Mouse (Mus musculus) forebrain, embryonic 15.5 days (tissue): ENCODE measurements at regions not wholly inside any gene's neighbourhood (a gene's known extent, or its start where the extent isn't known, plus 50 kb on each side); places are given as distances from the start of the nearest gene placed in this dataset.

Experiments
- ATAC-seq: fragments of 200-750 bp; cut with Nextera tagmentation; replicated peaks from 2 replicates; pipeline ENCODE4 v1.8.0; 2017; ENCODE audit warnings: mild to moderate bottlenecking, moderate TSS enrichment, moderate library complexity
- H3K27ac ChIP-seq: fragments of 300-500 bp; sonication (generic); replicated peaks from 2 replicates; pipeline ENCODE4 v1.5.1; 2015; ENCODE audit warnings: mild to moderate bottlenecking, inconsistent platforms
- H3K27me3 ChIP-seq: fragments of 300-500 bp; sonication (generic); 2 replicates; pipeline ENCODE4 v1.6.1; 2015; ENCODE audit warnings: inconsistent platforms
- H3K36me3 ChIP-seq: fragments of 300-500 bp; sonication (generic); 2 replicates; pipeline ENCODE4 v1.6.1; 2015; ENCODE audit warnings: mild to moderate bottlenecking, inconsistent platforms
- H3K4me1 ChIP-seq: fragments of 300-500 bp; sonication (generic); 2 replicates; pipeline ENCODE4 v1.6.1; 2015; ENCODE audit warnings: inconsistent platforms
- H3K4me2 ChIP-seq: fragments of 300-500 bp; sonication (generic); replicated peaks from 2 replicates; pipeline ENCODE4 v1.6.1; 2015; ENCODE audit warnings: mild to moderate bottlenecking, inconsistent platforms
- H3K4me3 ChIP-seq: fragments of 300-500 bp; sonication (generic); 2 replicates; pipeline ENCODE4 v1.5.1; 2015; ENCODE audit warnings: mild to moderate bottlenecking, inconsistent platforms
- H3K9ac ChIP-seq: fragments of 300-500 bp; sonication (generic); replicated peaks from 2 replicates; pipeline ENCODE4 v1.6.1; 2015; ENCODE audit warnings: mild to moderate bottlenecking, inconsistent platforms
- H3K9me3 ChIP-seq: fragments of 300-500 bp; sonication (generic); 2 replicates; pipeline ENCODE4 v1.6.1; 2016; ENCODE audit warnings: inconsistent platforms
- WGBS: fragments of 180-500 bp; shearing (Covaris S2); methylation state at CpG from one replicate; pipeline ENCODE4 v1.1.7; 2015; ENCODE audit warnings: mixed read lengths; 5-methylcytosine and 5-hydroxymethylcytosine counted together

GRCm38 (mm10) chr1:3813071-3813470, 994.6 kb upstream of the Gm37988 start:
- Histone ChIP-seq H3K4me2 (no peak overlapping the region), H3K9me3 (no peaks in the 10 kb centered on the region), H3K9ac (no peak overlapping the region), H3K36me3 (no peaks in the 10 kb centered on the region), H3K4me1 (no peaks in the 10 kb centered on the region), H3K27ac (no peak overlapping the region), H3K27me3 (no peaks in the 10 kb centered on the region), H3K4me3 (no peak overlapping the region)
- no peak for ATAC-seq
- WGBS: 79% methylated on average over 1 of the region's 1 CpGs

GRCm38 (mm10) chr1:3842021-3842420, 965.7 kb upstream of the Gm37988 start:
- peak; percentile 68 for ATAC-seq
- Histone ChIP-seq H3K36me3 (no peaks in the 10 kb centered on the region), H3K4me1 (peaks cover 4% of the 10 kb centered on the region; the same call in 1 of the 2 replicates), H3K4me3 (no peak overlapping the region), H3K27me3 (no peaks in the 10 kb centered on the region), H3K4me2 (no peak overlapping the region), H3K27ac (no peak overlapping the region), H3K9me3 (no peaks in the 10 kb centered on the region), H3K9ac (no peak overlapping the region)
- WGBS: 11% methylated on average over 3 of the region's 3 CpGs
